ENCODE assay signal across 9 mouse cellular contexts in genomic region chr4:123201186-123202093, GRCm38 (mm10). TPM values are rescaled to one million over a fixed set of nuclear protein-coding genes. Genes with fewer than 3 reads are reported as not detected.
A peak's percentile ranks its signal among the peaks of the same experiment; 100 is the strongest.
DNase-seq lines count a peak whose midpoint lies in the region; ATAC-seq and TF ChIP-seq lines count a peak whose summit lies in the region.
"Had no signal": no experiment of that assay in that cellular context is flagged by ENCODE, and none has a peak within 500 bp of the region (broad histone marks: within the 10 kb centered on the region; RNA-seq: fewer than 3 reads in every experiment).

Gene Nt5c1a (plus strand): TSS chr4:123201504.

- no peaks in the 10 kb centered on the region for H3K9me3 ChIP-seq in hindbrain, embryonic 15.5 days
- H3K9me3 ChIP-seq in limb, embryonic 13.5 days, result no peaks in the 10 kb centered on the region
- H3K9me3 ChIP-seq in neural tube, embryonic 11.5 days (ENCODE audit: control insufficient read depth, low read length), result no peaks in the 10 kb centered on the region

- no peak for TF ChIP-seq CTCF in liver, adult 2 months (IDR thresholded peaks at IDR 0.05; ENCODE audit: low read depth, low read length)

- ATAC-seq in hindbrain, embryonic 15.5 days (ENCODE audit: low FRiP score, low read depth), result peak; percentile 50; the same call in 1 of the 2 replicates
- peak; percentile 37; the same call in 1 of the 2 replicates for ATAC-seq in limb, embryonic 13.5 days (ENCODE audit: low FRiP score, low read depth)
- 0 out of 2 replicates have a peak, but pooled peaks have one; percentile 31 for ATAC-seq in neural tube, embryonic 11.5 days (ENCODE audit: insufficient read depth, low FRiP score, low TSS enrichment)
- ATAC-seq in monocyte, adult 5-6 weeks (replicated peaks; ENCODE audit: insufficient number of reproducible peaks, low FRiP score, low TSS enrichment, poor library complexity, severe bottlenecking), result no peak

- no peak within 1 kb of the TSS for H3K9ac ChIP-seq in liver, adult 2 months (ENCODE audit: low read depth, low read length)
- peak within 1 kb of the TSS; percentile 43 for H3K9ac ChIP-seq in hindbrain, embryonic 15.5 days
- peak within 1 kb of the TSS; percentile 59 for H3K9ac ChIP-seq in limb, embryonic 13.5 days
- peak within 1 kb of the TSS; percentile 54 for H3K9ac ChIP-seq in neural tube, embryonic 11.5 days (ENCODE audit: low read length)

- H3K27ac ChIP-seq in liver, adult 2 months (replicated peaks; ENCODE audit: insufficient read depth, low read depth, low read length), result no peak within 1 kb of the TSS
- H3K27ac ChIP-seq in hindbrain, embryonic 15.5 days (replicated peaks), result no peak within 1 kb of the TSS
- no peak within 1 kb of the TSS for H3K27ac ChIP-seq in limb, embryonic 13.5 days
- H3K27ac ChIP-seq in neural tube, embryonic 11.5 days (ENCODE audit: low read depth, low read length), result no peak within 1 kb of the TSS

- no peak for DNase-seq in liver, adult 2 months (ENCODE audit: extremely low read depth, low read depth, low spot score)
- DNase-seq in liver, result no peak
- peak; percentile 78 to 80 for DNase-seq in cerebellum, postnatal 10 days
- peak; percentile 47 for DNase-seq in gastrocnemius, postnatal 10 days
- peak; percentile 44 for DNase-seq in neural tube, embryonic 11.5 days (ENCODE audit: low spot score)

- TF ChIP-seq POLR2A in liver, adult 2 months (IDR thresholded peaks at IDR 0.05; ENCODE audit: extremely low read depth, insufficient read depth, low read length), result no peak

- peaks cover 19% of the 10 kb centered on the region; the same call in 1 of the 2 replicates for H3K27me3 ChIP-seq in liver, adult 2 months (ENCODE audit: control insufficient read depth, insufficient read depth, low read length)
- peaks cover 18% of the 10 kb centered on the region; the same call in 1 of the 2 replicates for H3K27me3 ChIP-seq in hindbrain, embryonic 15.5 days
- peaks cover 68% of the 10 kb centered on the region for H3K27me3 ChIP-seq in limb, embryonic 13.5 days
- H3K27me3 ChIP-seq in neural tube, embryonic 11.5 days (ENCODE audit: control insufficient read depth, insufficient read depth, low read length), result peaks cover 24% of the 10 kb centered on the region

- H3K79me2 ChIP-seq in liver, adult 2 months (ENCODE audit: control insufficient read depth, insufficient read depth, low read length), result no peaks in the 10 kb centered on the region

- H3K4me3 ChIP-seq in liver, adult 2 months (ENCODE audit: insufficient read depth, low read depth, low read length), result peak within 1 kb of the TSS; percentile 19; the same call in 1 of the 2 replicates
- peak within 1 kb of the TSS; percentile 43 for H3K4me3 ChIP-seq in hindbrain, embryonic 15.5 days
- H3K4me3 ChIP-seq in limb, embryonic 13.5 days, result peak within 1 kb of the TSS; percentile 44
- peak within 1 kb of the TSS; percentile 35 for H3K4me3 ChIP-seq in neural tube, embryonic 11.5 days (ENCODE audit: low read depth, low read length)

- 5% methylated on average over 58 of the region's 58 CpGs for WGBS in liver, adult 2 months
- 2% methylated on average over 49 of the region's 58 CpGs for WGBS in hindbrain, embryonic 15.5 days
- under 1% methylated on average over 58 of the region's 58 CpGs for WGBS in limb, embryonic 13.5 days
- WGBS in neural tube, embryonic 11.5 days, result 1% methylated on average over 58 of the region's 58 CpGs

- no peaks in the 10 kb centered on the region for H3K4me1 ChIP-seq in liver, adult 2 months (ENCODE audit: control insufficient read depth, insufficient read depth, low read length)
- H3K4me1 ChIP-seq in hindbrain, embryonic 15.5 days (replicated peaks), result peaks cover 15% of the 10 kb centered on the region
- peaks cover 15% of the 10 kb centered on the region for H3K4me1 ChIP-seq in limb, embryonic 13.5 days
- peaks cover 8% of the 10 kb centered on the region for H3K4me1 ChIP-seq in neural tube, embryonic 11.5 days (ENCODE audit: control insufficient read depth, insufficient read depth, low read length)

- peak within 1 kb of the TSS; percentile 87 for H3K4me2 ChIP-seq in hindbrain, embryonic 15.5 days
- peak within 1 kb of the TSS; percentile 77 for H3K4me2 ChIP-seq in limb, embryonic 13.5 days (replicated peaks)
- H3K4me2 ChIP-seq in neural tube, embryonic 11.5 days (ENCODE audit: low read depth), result peak within 1 kb of the TSS; percentile 74

- H3K36me3 ChIP-seq in liver, adult 2 months (ENCODE audit: control insufficient read depth, insufficient read depth, low read length), result no peaks in the 10 kb centered on the region
- no peaks in the 10 kb centered on the region for H3K36me3 ChIP-seq in hindbrain, embryonic 15.5 days
- no peaks in the 10 kb centered on the region for H3K36me3 ChIP-seq in limb, embryonic 13.5 days
- no peaks in the 10 kb centered on the region for H3K36me3 ChIP-seq in neural tube, embryonic 11.5 days (ENCODE audit: control insufficient read depth, insufficient read depth, low read length)

RNA-seq across cellular contexts. Expression of gene Nt5c1a, which starts in this region (rescaled TPM):
- total RNA-seq in liver, adult 2 months (2014; rRNA removed), result 0.20 TPM in 1 of 2 replicates, not detected in the other
- polyA plus RNA-seq in liver, adult 2 months (2012; rRNA removed), result not detected in 2 replicates
- total RNA-seq in gastrocnemius, postnatal 10 days (2021), result 10 to 100 TPM in 1 of 2 experiments, 1 to 10 TPM in 1; 9.9 to 10.7 TPM
- polyA plus RNA-seq in hindbrain, embryonic 15.5 days (2015; fragmentation: Nextera tagmentation; extraction: Ambion mirVana), result 0.16 and 0.30 TPM in 2 replicates
- not detected in 2 replicates for polyA plus RNA-seq in limb, embryonic 13.5 days (2015; fragmentation: Nextera tagmentation; extraction: Ambion mirVana)
- not detected in 2 replicates for polyA plus RNA-seq in neural tube, embryonic 11.5 days (2014; fragmentation: Nextera tagmentation; extraction: Ambion mirVana)
- total RNA-seq in monocyte, adult 5-6 weeks (2017), result not detected in 3 replicates
- polyA plus RNA-seq: spleen, adult 2 months had no signal

Comparison
In these comparisons a context has a peak if more than half of its experiments do, and no peak if none do; other contexts are left out.
1. Peak in ATAC-seq, H3K4me3 ChIP-seq, H3K9ac ChIP-seq and H3K4me2 ChIP-seq in hindbrain, embryonic 15.5 days; RNA of the gene not detected or under 1 TPM.
2. Peak in ATAC-seq, H3K4me3 ChIP-seq, H3K9ac ChIP-seq and H3K4me2 ChIP-seq in limb, embryonic 13.5 days; RNA of the gene not detected or under 1 TPM.
3. Peak in DNase-seq, ATAC-seq, H3K4me3 ChIP-seq, H3K9ac ChIP-seq and H3K4me2 ChIP-seq in neural tube, embryonic 11.5 days; RNA of the gene not detected or under 1 TPM.
4. DNase-seq: peak in cerebellum, postnatal 10 days (2 of 2) and gastrocnemius, postnatal 10 days (single experiment); none in liver, adult 2 months (single experiment) and liver (single experiment).
5. Peak in every context shown above with its lines, with median percentiles within 50 percentile points of each other: H3K4me3 ChIP-seq and H3K4me2 ChIP-seq.